Mouse (Mus musculus): Measurements from ENCODE around the gene Mre11a.
"Not testable (repeated sequence)": the region's sequence is repeated elsewhere in the genome, so short reads cannot be mapped to it uniquely, and the experiment has no call there.

The Mre11a gene

GRCm38 (mm10) chr9:14868326-14868725 is 83.9 kb downstream of the Mre11a start:
- no peak for DNase-seq (ENCODE audit: low spot score in 2 of 2)

- no peak for DNase-seq (ENCODE audit: low spot score in 2 of 2)
Observed at GRCm38 (mm10) chr9:14870377-14870776, 85.9 kb downstream of the Mre11a start.

- DNase-seq (ENCODE audit: low spot score in 2 of 2) = no peak
Observed at GRCm38 (mm10) chr9:14870802-14871201, 86.3 kb downstream of the Mre11a start.

GRCm38 (mm10) chr9:14871536-14871935 is 87.1 kb downstream of the Mre11a start:
- DNase-seq (ENCODE audit: low spot score in 2 of 2) = no peak

GRCm38 (mm10) chr9:14872181-14872930 is 87.9 kb downstream of the Mre11a start:
- no peak for DNase-seq (ENCODE audit: low spot score in 2 of 2)

GRCm38 (mm10) chr9:14875743-14876507 is 91.5 kb downstream of the Mre11a start:
- DNase-seq (ENCODE audit: low spot score in 2 of 2) = no peak

GRCm38 (mm10) chr9:14876566-14876965 is 92.1 kb downstream of the Mre11a start:
- not testable (repeated sequence) for DNase-seq (ENCODE audit: low spot score in 2 of 2)

GRCm38 (mm10) chr9:14884641-14885040 is 100.2 kb downstream of the Mre11a start:
- no peak for DNase-seq (ENCODE audit: low spot score in 2 of 2)

GRCm38 (mm10) chr9:14885151-14885550 is 100.7 kb downstream of the Mre11a start:
- no peak for DNase-seq (ENCODE audit: low spot score in 2 of 2)

GRCm38 (mm10) chr9:14885954-14886353 is 101.5 kb downstream of the Mre11a start:
- DNase-seq (ENCODE audit: low spot score in 2 of 2) = no peak

Data from frontal cortex, postnatal 10 days (tissue).